Mouse (Mus musculus) thymus, postnatal 4 days (tissue): Measurements from ENCODE around the gene Zfp444.
"Not testable (repeated sequence)": the region's sequence is repeated elsewhere in the genome, so short reads cannot be mapped to it uniquely, and the experiment has no call there.

Experiments used
- DNase-seq: peaks from one replicate; pipeline ENCODE4 v3.0.0; 2021

Gene Zfp444

GRCm38 (mm10) chr7:6162172-6162571, 9.9 kb upstream of the Zfp444 start:
- no peak for DNase-seq

- no peak for DNase-seq
These were observed 7.4 kb upstream of the Zfp444 start for GRCm38 (mm10) chr7:6164671-6165070.

GRCm38 (mm10) chr7:6169403-6169802, 2.6 kb upstream of the Zfp444 start:
- no peak for DNase-seq

- DNase-seq = no peak
These were observed 1.6 kb upstream of the Zfp444 start for GRCm38 (mm10) chr7:6170391-6170790.

- no peak for DNase-seq
These were observed 1.2 kb upstream of the Zfp444 start for GRCm38 (mm10) chr7:6170871-6171270.

GRCm38 (mm10) chr7:6171444-6172005, 501 bp upstream of the Zfp444 start:
- peak; percentile 83 for DNase-seq

- no peak for DNase-seq
These were observed 733 bp downstream of the Zfp444 start for GRCm38 (mm10) chr7:6172674-6173244.

GRCm38 (mm10) chr7:6173872-6174271, 1.8 kb downstream of the Zfp444 start:
- no peak for DNase-seq

GRCm38 (mm10) chr7:6174365-6174987, 2.5 kb downstream of the Zfp444 start:
- DNase-seq = not testable (repeated sequence)

- DNase-seq = no peak
These were observed 7.0 kb downstream of the Zfp444 start for GRCm38 (mm10) chr7:6179013-6179412.

- DNase-seq = no peak
These were observed 10.9 kb downstream of the Zfp444 start for GRCm38 (mm10) chr7:6182882-6183281.

- DNase-seq = no peak
These were observed 11.8 kb downstream of the Zfp444 start for GRCm38 (mm10) chr7:6183802-6184201.

GRCm38 (mm10) chr7:6184521-6184920, 12.5 kb downstream of the Zfp444 start:
- no peak for DNase-seq

- DNase-seq = no peak
These were observed 13.4 kb downstream of the Zfp444 start for GRCm38 (mm10) chr7:6185391-6185790.

- DNase-seq = no peak
These were observed 14.2 kb downstream of the Zfp444 start for GRCm38 (mm10) chr7:6186176-6186575.

GRCm38 (mm10) chr7:6186756-6187155, 14.7 kb downstream of the Zfp444 start:
- DNase-seq = no peak

- no peak for DNase-seq
These were observed 17.5 kb downstream of the Zfp444 start for GRCm38 (mm10) chr7:6189542-6189941.

GRCm38 (mm10) chr7:6191376-6191775, 19.4 kb downstream of the Zfp444 start:
- DNase-seq = peak; percentile 92

GRCm38 (mm10) chr7:6194129-6194528, 22.1 kb downstream of the Zfp444 start:
- DNase-seq = peak; percentile 75

- DNase-seq = no peak
These were observed 23.8 kb downstream of the Zfp444 start for GRCm38 (mm10) chr7:6195777-6196176.

- no peak for DNase-seq
These were observed 24.8 kb downstream of the Zfp444 start, which contains the start of gene Galp for GRCm38 (mm10) chr7:6196790-6197189. Gene Galp (plus strand): TSS chr7:6197090.

GRCm38 (mm10) chr7:6204200-6204599, 32.2 kb downstream of the Zfp444 start:
- DNase-seq = no peak

- peak; percentile 66 for DNase-seq
These were observed 41.1 kb downstream of the Zfp444 start for GRCm38 (mm10) chr7:6213144-6213543.

- not testable (repeated sequence) for DNase-seq
These were observed 42.7 kb downstream of the Zfp444 start for GRCm38 (mm10) chr7:6214691-6215090.

- no peak for DNase-seq
These were observed 48.1 kb downstream of the Zfp444 start for GRCm38 (mm10) chr7:6220147-6220546.
